Mouse (Mus musculus): ENCODE measurements around the gene Mki67. TPM values are rescaled to one million over a fixed set of nuclear protein-coding genes. Genes with fewer than 3 reads are reported as not detected.

Gene Mki67
- polyA plus RNA-seq, 1 experiment from 2014 or later = 46.9 TPM

DNA sequence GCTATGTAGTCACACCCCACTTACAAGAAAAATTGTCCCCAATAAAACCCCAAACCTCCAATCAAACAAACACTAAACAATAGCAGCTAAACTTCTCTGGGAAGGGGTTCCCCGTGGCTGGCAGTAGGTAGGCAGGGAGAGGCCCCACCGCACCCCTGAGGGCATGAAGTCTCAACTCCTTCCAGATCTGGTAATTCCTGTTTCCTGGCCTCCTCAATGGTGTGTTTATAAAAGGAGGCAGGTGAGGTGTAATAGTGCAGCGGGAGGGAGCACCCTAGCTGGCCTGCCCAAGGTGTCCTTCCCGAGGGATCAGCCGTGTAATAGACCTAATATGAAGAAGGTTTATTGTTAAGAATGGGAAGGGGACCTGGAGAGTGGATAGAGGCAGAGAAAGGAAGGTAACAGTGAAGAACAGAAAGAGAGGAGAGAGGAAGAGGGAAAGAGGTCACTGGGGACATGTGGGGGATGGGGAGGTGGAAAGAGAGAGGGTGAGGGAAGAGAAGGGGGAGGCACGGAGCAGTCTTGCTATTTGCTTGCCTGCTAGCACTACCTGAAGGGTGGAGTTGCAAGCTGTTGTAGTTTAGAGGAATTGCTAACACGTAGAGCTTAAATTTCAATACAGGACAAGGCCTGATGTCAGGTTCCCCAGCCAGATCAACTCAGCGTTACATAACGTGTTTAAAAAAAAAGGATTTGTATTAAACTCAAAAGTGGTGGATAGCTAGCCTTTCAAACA is 18.9 kb upstream of the Mki67 start:
- Histone ChIP-seq H3K4me3 (no peak overlapping the region), H3K27me3 (ENCODE audit: low read depth, poor library complexity, severe bottlenecking) (no peaks in the 10 kb centered on the region), H3K36me3 (no peaks in the 10 kb centered on the region), H3K27ac (no peak overlapping the region; the same call in 1 of the 2 replicates), H3K4me1 (no peaks in the 10 kb centered on the region), H3K9me3 (replicated peaks) (no peaks in the 10 kb centered on the region)
- DNase-seq (ENCODE audit: low spot score) = no peak
- 85% methylated on average over 9 of the region's 9 CpGs for WGBS

DNA sequence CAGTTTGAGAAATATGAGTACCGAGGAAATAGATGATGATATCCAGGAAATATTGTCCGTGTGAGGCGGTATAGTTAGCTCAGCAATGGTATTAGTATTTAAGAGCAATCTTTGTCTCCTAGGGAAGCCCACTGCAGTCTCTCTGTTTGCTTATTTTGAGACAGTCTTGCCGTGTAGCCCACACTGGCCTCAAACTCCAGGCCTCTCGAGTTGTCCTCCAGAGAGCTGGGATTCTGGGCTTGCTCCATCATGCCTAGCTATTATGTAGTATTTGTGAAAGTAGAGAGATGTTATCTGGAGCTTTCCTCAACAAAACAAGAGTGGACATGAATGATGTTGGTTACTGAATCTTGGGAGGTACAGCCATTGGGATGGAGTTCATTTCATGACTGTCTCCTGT is 18.2 kb upstream of the Mki67 start:
- DNase-seq (ENCODE audit: low spot score) = no peak
- no peak overlapping the region for H3K4me3 ChIP-seq
- no peaks in the 10 kb centered on the region for H3K36me3 ChIP-seq
- H3K27me3 ChIP-seq (ENCODE audit: low read depth, poor library complexity, severe bottlenecking) = no peaks in the 10 kb centered on the region
- no peak overlapping the region for H3K27ac ChIP-seq
- 87% methylated on average over 5 of the region's 5 CpGs for WGBS
- no peaks in the 10 kb centered on the region for H3K4me1 ChIP-seq
- H3K9me3 ChIP-seq (replicated peaks) = no peaks in the 10 kb centered on the region

DNA sequence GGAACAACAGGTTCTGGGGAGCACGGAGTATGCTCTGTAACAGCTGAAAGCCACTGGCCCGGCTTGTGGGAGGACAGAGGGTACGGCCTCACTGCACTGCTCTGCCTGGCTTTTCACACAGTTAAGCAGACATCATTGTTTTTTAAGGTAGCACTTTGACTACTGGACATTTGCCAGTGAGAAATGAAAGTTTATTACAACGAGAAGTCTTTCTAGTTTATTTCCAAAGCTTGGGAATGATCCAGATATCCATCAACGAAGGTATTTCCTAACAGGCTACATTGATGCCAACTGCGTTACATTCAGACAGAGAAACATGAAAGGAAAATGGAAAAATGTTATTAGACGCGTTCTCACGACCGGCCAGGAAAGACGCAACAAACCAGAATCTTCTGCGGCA is 11.9 kb upstream of the Mki67 start:
- H3K4me1 ChIP-seq = no peaks in the 10 kb centered on the region
- H3K27ac ChIP-seq = no peak overlapping the region
- 94% methylated on average over 12 of the region's 12 CpGs for WGBS
- no peaks in the 10 kb centered on the region for H3K9me3 ChIP-seq (replicated peaks)
- no peaks in the 10 kb centered on the region for H3K36me3 ChIP-seq
- no peak overlapping the region for H3K4me3 ChIP-seq
- H3K27me3 ChIP-seq (ENCODE audit: low read depth, poor library complexity, severe bottlenecking) = no peaks in the 10 kb centered on the region
- DNase-seq (ENCODE audit: low spot score) = no peak

DNA sequence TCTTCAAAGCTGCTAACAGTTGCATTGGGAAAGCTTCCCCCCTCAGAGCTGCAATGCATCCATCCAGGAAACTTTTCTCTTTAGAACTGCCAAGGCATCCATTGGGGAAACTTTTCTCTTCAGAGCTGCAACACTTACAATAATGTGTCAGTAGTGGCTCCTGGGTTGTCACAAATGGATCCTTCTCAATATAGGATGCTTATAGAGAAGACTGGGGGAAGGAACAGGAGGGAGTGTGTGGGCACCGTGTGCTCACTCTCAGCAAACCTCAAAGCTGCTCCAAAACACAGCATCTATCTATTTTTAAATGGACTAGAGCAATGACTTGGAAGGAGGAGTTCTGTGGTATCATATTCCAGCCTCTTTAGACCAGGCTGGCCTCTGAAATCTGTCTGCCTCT is 10.5 kb upstream of the Mki67 start:
- no peaks in the 10 kb centered on the region for H3K27me3 ChIP-seq (ENCODE audit: low read depth, poor library complexity, severe bottlenecking)
- H3K27ac ChIP-seq = no peak overlapping the region
- 90% methylated on average over 1 of the region's 1 CpGs for whole genome bisulfite sequencing
- no peaks in the 10 kb centered on the region for H3K36me3 ChIP-seq
- no peak overlapping the region for H3K4me3 ChIP-seq
- H3K9me3 ChIP-seq (replicated peaks) = no peaks in the 10 kb centered on the region
- no peak for DNase-seq (ENCODE audit: low spot score)
- H3K4me1 ChIP-seq = 0 out of 2 replicates have a peak, but pooled peaks cover 1% of the 10 kb centered on the region

DNA sequence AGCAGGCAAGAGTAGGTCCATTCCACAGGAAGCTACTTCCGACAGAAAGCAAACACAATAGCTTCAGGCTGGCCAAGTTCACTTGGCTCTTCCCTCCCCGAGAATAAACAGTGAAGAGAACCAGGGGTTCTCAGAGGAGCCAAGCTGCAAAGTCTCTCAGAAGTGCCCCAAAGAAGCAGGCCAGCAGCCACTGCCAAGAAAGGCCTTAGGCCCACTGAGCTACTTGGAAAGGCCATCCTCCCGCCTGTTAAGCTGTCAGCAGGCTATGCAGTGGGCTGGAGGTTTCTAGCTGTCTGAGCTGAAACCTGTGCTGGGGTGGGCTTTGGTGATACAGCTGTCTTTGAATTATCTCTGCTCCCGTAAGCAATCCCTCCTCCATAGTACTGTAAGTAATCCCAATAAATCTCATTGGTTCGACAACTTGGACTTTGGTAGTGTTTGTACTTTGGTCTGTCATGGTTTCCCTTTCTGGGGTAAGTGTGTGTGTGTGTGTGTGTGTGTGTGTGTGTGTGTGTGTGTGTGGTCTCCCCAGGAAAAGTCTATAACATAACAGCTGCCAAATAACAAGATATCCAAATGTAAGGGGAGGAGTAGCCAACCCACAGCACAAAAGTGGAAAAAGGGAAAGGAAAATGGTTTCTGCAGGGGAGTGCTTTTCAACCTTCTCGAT is 7.6 kb upstream of the Mki67 start:
- no peak for DNase-seq (ENCODE audit: low spot score)
- Histone ChIP-seq H3K36me3 (no peaks in the 10 kb centered on the region), H3K4me3 (no peak overlapping the region), H3K9me3 (replicated peaks) (no peaks in the 10 kb centered on the region), H3K4me1 (0 out of 2 replicates have a peak, but pooled peaks cover 3% of the 10 kb centered on the region), H3K27ac (no peak overlapping the region), H3K27me3 (ENCODE audit: low read depth, poor library complexity, severe bottlenecking) (no peaks in the 10 kb centered on the region)
- WGBS = 79% methylated on average over 6 of the region's 6 CpGs

DNA sequence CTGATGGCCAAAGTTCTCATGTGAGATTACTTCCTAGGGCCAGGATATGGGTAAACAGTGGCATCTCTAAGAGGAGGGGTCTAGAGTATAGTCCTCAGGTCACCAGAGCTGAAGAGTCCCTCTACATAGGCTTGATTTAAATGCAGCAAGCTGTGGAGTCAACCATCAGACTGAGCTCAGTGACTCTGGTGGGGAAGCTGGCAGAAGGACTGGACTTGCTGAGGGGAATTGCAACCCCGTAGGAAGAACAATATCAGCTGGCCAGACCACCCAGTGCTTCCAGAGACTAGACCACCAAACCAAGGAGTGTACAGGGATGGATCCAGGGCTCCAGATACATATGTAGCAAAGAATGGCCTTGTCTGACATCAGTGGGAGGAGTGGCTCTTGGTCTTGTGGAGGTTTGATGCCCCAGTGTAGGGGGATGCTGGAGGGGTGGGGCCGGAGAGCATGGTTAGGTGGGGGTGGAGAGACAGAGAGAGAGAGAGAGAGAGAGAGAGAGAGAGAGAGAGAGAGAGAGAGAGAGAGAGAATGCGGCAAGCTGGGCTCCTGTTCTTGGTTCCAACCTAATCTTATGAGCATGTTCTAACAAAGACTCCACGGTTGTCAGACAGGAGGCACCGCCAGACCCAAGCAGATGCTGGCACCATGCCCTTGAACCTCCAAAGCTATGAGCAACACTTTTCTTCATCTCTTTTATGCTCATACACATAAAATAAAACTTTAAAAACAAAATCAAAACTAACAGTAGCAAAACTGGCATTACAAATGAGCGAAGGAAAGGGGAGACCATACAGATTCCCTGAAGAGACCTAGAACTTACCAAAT is 6.1 kb upstream of the Mki67 start:
- no peak overlapping the region for H3K4me3 ChIP-seq
- H3K27ac ChIP-seq = peak overlapping the region; percentile 40; the same call in 1 of the 2 replicates
- no peaks in the 10 kb centered on the region for H3K27me3 ChIP-seq (ENCODE audit: low read depth, poor library complexity, severe bottlenecking)
- no peak for DNase-seq (ENCODE audit: low spot score)
- peaks cover 4% of the 10 kb centered on the region; the same call in 1 of the 2 replicates for H3K4me1 ChIP-seq
- 91% methylated on average over 6 of the region's 6 CpGs for WGBS
- H3K9me3 ChIP-seq (replicated peaks) = no peaks in the 10 kb centered on the region
- no peaks in the 10 kb centered on the region for H3K36me3 ChIP-seq

DNA sequence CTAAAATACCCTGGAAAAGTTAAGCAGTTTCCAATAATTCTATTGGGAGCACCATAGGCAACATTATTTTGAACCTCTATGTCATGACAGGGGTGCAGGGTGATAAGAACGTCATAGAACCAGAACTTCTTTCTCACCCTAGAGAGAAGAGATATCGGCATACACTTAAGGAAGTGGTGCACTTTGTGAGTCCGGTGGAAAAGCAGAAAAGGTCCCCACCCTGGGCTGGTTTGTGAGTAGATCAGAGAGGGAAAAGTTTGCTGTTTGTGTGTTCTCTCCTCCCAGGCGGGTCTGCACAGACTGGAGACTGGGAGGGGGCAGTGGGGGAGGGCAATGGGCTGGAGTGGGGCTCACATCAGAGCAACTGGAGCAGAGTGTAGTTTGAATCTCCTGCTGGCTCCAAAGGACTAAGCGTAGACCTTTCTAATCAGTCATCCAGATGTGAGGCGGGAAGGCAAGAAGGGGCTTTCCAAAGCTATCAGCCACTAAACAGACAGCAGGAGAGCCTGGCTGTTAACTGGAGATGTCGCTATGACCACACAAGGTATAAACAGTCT is 5.4 kb upstream of the Mki67 start:
- Histone ChIP-seq H3K9me3 (replicated peaks) (no peaks in the 10 kb centered on the region), H3K4me1 (peaks cover 9% of the 10 kb centered on the region), H3K27ac (0 out of 2 replicates have a peak overlapping the region, but pooled peaks have one; percentile 40), H3K4me3 (no peak overlapping the region), H3K27me3 (ENCODE audit: low read depth, poor library complexity, severe bottlenecking) (no peaks in the 10 kb centered on the region), H3K36me3 (no peaks in the 10 kb centered on the region)
- 56% methylated on average over 7 of the region's 7 CpGs for WGBS
- DNase-seq (ENCODE audit: low spot score) = no peak

DNA sequence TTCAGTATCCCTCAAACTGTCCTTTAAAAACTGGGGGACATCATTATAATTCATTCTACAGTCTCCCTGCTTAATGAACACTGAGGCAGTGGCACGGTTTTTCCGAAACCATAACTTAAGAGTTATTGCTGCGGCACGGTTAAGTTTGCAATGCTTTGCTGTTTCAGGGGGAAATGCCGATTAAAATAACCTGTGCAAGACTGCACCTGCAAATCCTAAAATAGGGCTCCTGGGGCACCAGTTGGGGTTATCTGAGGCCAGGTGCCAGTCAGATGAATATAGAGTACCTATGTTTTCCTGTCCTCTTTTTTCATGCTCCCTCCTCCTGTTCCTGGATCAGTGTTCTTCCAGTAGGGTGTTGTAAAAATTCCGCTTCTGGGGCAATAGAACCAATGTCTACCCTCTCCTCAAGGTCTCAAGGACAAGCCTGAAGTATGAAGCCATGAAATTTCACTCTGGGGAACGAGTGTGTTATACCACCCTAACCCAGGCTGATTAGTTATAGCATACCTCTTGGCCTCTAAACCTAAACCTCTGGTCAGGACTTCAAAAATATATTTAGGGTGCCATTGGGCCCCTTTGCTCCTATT is 902 bp upstream of the Mki67 start:
- Histone ChIP-seq H3K4me1 (peaks cover 37% of the 10 kb centered on the region), H3K36me3 (peaks cover 15% of the 10 kb centered on the region), H3K9me3 (replicated peaks) (no peaks in the 10 kb centered on the region), H3K27me3 (ENCODE audit: low read depth, poor library complexity, severe bottlenecking) (no peaks in the 10 kb centered on the region), H3K4me3 (peak overlapping the region; percentile 91), H3K27ac (peak overlapping the region; percentile 99)
- no peak for DNase-seq (ENCODE audit: low spot score)
- 67% methylated on average over 7 of the region's 7 CpGs for WGBS

DNA sequence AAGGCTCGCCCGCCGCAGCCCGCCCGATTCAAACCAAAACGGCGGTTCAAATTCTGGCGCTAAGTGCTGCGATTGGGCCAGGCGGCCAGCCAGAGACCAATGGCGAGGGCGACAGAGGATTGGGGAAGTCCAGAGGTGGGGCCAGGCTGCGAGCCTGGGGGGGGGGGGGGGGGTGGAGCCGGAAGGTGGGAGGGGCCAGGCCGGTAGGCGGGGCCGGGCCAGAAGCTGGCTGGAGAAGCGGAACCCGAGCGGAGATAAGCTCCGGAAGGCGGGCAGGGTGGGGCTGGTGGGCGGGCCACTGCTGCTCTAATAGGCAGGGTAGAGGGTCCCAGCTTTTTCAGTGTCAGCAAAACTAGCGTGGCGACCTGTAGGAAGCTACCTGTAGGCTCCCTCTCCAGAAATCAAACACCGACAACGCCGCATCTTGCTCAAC is 300 bp upstream of the Mki67 start:
- WGBS = under 1% methylated on average over 26 of the region's 28 CpGs
- H3K27ac ChIP-seq = peak overlapping the region; percentile 99

DNA sequence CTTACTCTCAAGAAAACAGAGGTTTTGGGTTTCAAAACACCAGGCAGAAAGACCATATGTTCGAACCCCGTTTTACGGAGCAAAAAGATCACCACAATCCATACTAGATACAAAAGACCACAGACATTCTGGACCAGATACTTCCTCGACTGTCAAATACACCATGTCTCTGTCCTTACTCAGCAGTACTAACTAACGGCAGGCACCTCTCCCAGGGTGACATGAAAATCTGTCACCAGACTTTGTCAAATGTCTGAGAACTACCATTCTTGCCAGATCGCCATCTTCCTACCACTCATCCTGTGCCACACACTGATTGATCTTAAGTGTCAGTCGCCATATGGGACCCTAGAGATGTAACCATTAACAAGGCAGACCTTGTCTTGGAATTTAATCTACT is 995 bp downstream of the Mki67 start:
- peak overlapping the region; percentile 99 for H3K27ac ChIP-seq

More for the DNA sequence above, 300 bp upstream of the Mki67 start:
- DNase-seq (ENCODE audit: low spot score) = peak; percentile 94
- Histone ChIP-seq H3K4me3 (peak overlapping the region; percentile 91), H3K9me3 (replicated peaks) (no peaks in the 10 kb centered on the region), H3K36me3 (peaks cover 16% of the 10 kb centered on the region), H3K4me1 (peaks cover 34% of the 10 kb centered on the region), H3K27me3 (ENCODE audit: low read depth, poor library complexity, severe bottlenecking) (no peaks in the 10 kb centered on the region)

DNA sequence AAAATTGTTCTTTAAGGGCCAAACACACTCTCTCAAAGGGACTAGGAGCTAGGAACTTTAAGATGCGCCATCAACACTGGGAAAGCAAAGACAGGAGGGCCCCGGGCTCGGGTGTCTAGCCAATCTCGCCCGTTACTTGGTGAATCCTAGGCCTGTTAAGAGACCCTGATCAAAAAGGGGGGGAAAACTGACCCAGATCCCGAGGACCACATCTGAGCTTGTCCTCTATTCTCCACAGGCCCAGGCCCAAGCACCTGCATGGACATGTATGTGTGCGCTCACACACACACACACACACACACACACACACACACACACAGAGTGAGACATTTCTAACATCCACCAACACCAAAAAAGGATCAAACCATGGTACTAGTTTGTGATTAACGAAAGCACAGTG is 2.8 kb downstream of the Mki67 start:
- H3K4me3 ChIP-seq = peak overlapping the region; percentile 91
- no peaks in the 10 kb centered on the region for H3K9me3 ChIP-seq (replicated peaks)
- no peaks in the 10 kb centered on the region for H3K27me3 ChIP-seq (ENCODE audit: low read depth, poor library complexity, severe bottlenecking)
- H3K27ac ChIP-seq = no peak overlapping the region
- WGBS = 86% methylated on average over 8 of the region's 8 CpGs
- no peak for DNase-seq (ENCODE audit: low spot score)
- peaks cover 41% of the 10 kb centered on the region for H3K36me3 ChIP-seq
- H3K4me1 ChIP-seq = peaks cover 34% of the 10 kb centered on the region

More for the DNA sequence above, 995 bp downstream of the Mki67 start:
- Histone ChIP-seq H3K27me3 (ENCODE audit: low read depth, poor library complexity, severe bottlenecking) (no peaks in the 10 kb centered on the region), H3K36me3 (peaks cover 22% of the 10 kb centered on the region), H3K4me1 (peaks cover 34% of the 10 kb centered on the region), H3K9me3 (replicated peaks) (no peaks in the 10 kb centered on the region), H3K4me3 (peak overlapping the region; percentile 91)
- no peak for DNase-seq (ENCODE audit: low spot score)
- WGBS = 5% methylated on average over 7 of the region's 7 CpGs

DNA sequence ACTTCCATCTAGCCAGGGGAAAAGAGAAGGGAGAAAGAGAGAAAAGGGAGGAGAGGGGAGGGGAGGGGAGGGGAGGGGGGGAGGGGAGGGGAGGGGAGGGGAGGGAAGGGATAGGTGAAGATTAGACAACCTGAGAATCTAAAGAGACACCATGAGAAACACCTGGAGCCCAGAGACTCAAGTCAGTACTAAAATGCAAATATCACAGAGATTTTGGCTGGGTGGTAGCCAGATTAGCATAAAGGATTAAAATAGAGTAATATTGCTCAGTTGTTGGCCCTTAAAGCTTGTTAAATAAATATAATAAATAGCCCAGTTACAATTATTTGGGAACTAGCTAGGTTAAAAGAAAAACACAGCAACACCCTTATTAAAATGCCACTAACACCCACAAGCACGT is 3.6 kb downstream of the Mki67 start:
- Histone ChIP-seq H3K36me3 (peaks cover 49% of the 10 kb centered on the region), H3K4me3 (no peak overlapping the region), H3K4me1 (peaks cover 34% of the 10 kb centered on the region), H3K27me3 (ENCODE audit: low read depth, poor library complexity, severe bottlenecking) (no peaks in the 10 kb centered on the region), H3K9me3 (replicated peaks) (no peaks in the 10 kb centered on the region), H3K27ac (no peak overlapping the region)
- DNase-seq (ENCODE audit: low spot score) = no peak
- 88% methylated on average over 1 of the region's 1 CpGs for WGBS

All from limb, embryonic 10.5 days (tissue).